Mouse (Mus musculus) intestine, embryonic 15.5 days (tissue): ENCODE results near the gene Slc1a1. TPM values are rescaled to one million over a fixed set of nuclear protein-coding genes. Genes with fewer than 3 reads are reported as not detected.

Experiments
- ATAC-seq: fragments of 200-750 bp; cut with Nextera tagmentation; 2 replicates; pipeline ENCODE4 v1.8.0; 2017; ENCODE audit warnings: moderate TSS enrichment, moderate library complexity
- H3K27ac ChIP-seq: fragments of 300-500 bp; sonication (generic); 2 replicates; pipeline ENCODE4 v1.5.1; 2015; ENCODE audit warnings: mild to moderate bottlenecking, inconsistent platforms
- H3K27me3 ChIP-seq: fragments of 300-500 bp; sonication (generic); replicated peaks from 2 replicates; pipeline ENCODE4 v1.6.1; 2015; ENCODE audit warnings: inconsistent platforms
- H3K36me3 ChIP-seq: fragments of 300-500 bp; sonication (generic); 2 replicates; pipeline ENCODE4 v1.6.1; 2015; ENCODE audit warnings: inconsistent platforms
- H3K4me1 ChIP-seq: fragments of 300-500 bp; sonication (generic); replicated peaks from 2 replicates; pipeline ENCODE4 v1.6.1; 2015; ENCODE audit warnings: inconsistent platforms
- H3K4me2 ChIP-seq: fragments of 300-500 bp; sonication (generic); replicated peaks from 2 replicates; pipeline ENCODE4 v1.6.1; 2015; ENCODE audit warnings: mild to moderate bottlenecking, inconsistent platforms
- H3K4me3 ChIP-seq: fragments of 300-500 bp; sonication (generic); replicated peaks from 2 replicates; pipeline ENCODE4 v1.5.1; 2015; ENCODE audit warnings: inconsistent platforms
- H3K9ac ChIP-seq: fragments of 300-500 bp; sonication (generic); 2 replicates; pipeline ENCODE4 v1.6.1; 2015; ENCODE audit warnings: inconsistent platforms
- H3K9me3 ChIP-seq: fragments of 300-500 bp; sonication (generic); 2 replicates; pipeline ENCODE4 v1.6.1; 2016; ENCODE audit warnings: inconsistent platforms
- WGBS: fragments of 180-500 bp; shearing (Covaris S2); methylation state at CpG from one replicate; pipeline ENCODE4 v1.1.7; 2015; 5-methylcytosine and 5-hydroxymethylcytosine counted together
- polyA plus RNA-seq: library from polyadenylated mRNA; unstranded; fragments of >200 nt; fragmentation: Nextera tagmentation; extraction: Ambion mirVana; gene quantifications from 2 replicates; pipeline ENCODE4 v1.2.1, GENCODE M21; 2015

Gene Slc1a1
- polyA plus RNA-seq, 1 experiment from 2014 or later, result 0.97 TPM

GRCm38 (mm10) chr19:28831324-28831723 is 3.5 kb upstream of the Slc1a1 start:
- H3K4me2 ChIP-seq, result no peak overlapping the region
- ATAC-seq, result no peak
- H3K9me3 ChIP-seq, result no peaks in the 10 kb centered on the region
- H3K27me3 ChIP-seq, result peaks cover 17% of the 10 kb centered on the region
- H3K36me3 ChIP-seq, result no peaks in the 10 kb centered on the region
- 0 out of 2 replicates have a peak, but pooled peaks cover 2% of the 10 kb centered on the region for H3K4me1 ChIP-seq
- no peak overlapping the region for H3K4me3 ChIP-seq
- H3K9ac ChIP-seq, result no peak overlapping the region
- no peak overlapping the region for H3K27ac ChIP-seq

- no peaks in the 10 kb centered on the region for H3K9me3 ChIP-seq
- no peak overlapping the region for H3K9ac ChIP-seq
- 70% methylated on average over 3 of the region's 3 CpGs for WGBS
- no peak for ATAC-seq
- H3K27ac ChIP-seq, result no peak overlapping the region
- no peaks in the 10 kb centered on the region for H3K36me3 ChIP-seq
- no peak overlapping the region for H3K4me3 ChIP-seq
- no peak overlapping the region for H3K4me2 ChIP-seq
- 0 out of 2 replicates have a peak, but pooled peaks cover 2% of the 10 kb centered on the region for H3K4me1 ChIP-seq
- H3K27me3 ChIP-seq, result peaks cover 17% of the 10 kb centered on the region
These were observed 2.2 kb upstream of the Slc1a1 start for GRCm38 (mm10) chr19:28832605-28833004.

GRCm38 (mm10) chr19:28834388-28834787 is 461 bp upstream of the Slc1a1 start:
- Histone ChIP-seq H3K36me3 (no peaks in the 10 kb centered on the region), H3K9ac (no peak overlapping the region), H3K4me1 (no peaks in the 10 kb centered on the region), H3K9me3 (no peaks in the 10 kb centered on the region), H3K27me3 (peaks cover 17% of the 10 kb centered on the region), H3K4me2 (peak overlapping the region; percentile 96), H3K27ac (no peak overlapping the region), H3K4me3 (peak overlapping the region; percentile 51)
- ATAC-seq, result peak; percentile 79
- 12% methylated on average over 10 of the region's 10 CpGs for WGBS

GRCm38 (mm10) chr19:28835500-28835864 is 633 bp downstream of the Slc1a1 start:
- H3K4me2 ChIP-seq, result peak overlapping the region; percentile 96
- no peaks in the 10 kb centered on the region for H3K4me1 ChIP-seq
- no peaks in the 10 kb centered on the region for H3K9me3 ChIP-seq
- 7% methylated on average over 9 of the region's 9 CpGs for WGBS
- no peaks in the 10 kb centered on the region for H3K36me3 ChIP-seq
- H3K27me3 ChIP-seq, result peaks cover 17% of the 10 kb centered on the region
- no peak overlapping the region for H3K27ac ChIP-seq
- H3K4me3 ChIP-seq, result peak overlapping the region; percentile 51
- H3K9ac ChIP-seq, result peak overlapping the region; percentile 28
- ATAC-seq, result no peak

GRCm38 (mm10) chr19:28836116-28836515 is 1.3 kb downstream of the Slc1a1 start:
- WGBS, result 48% methylated on average over 3 of the region's 3 CpGs
- Histone ChIP-seq H3K27me3 (peaks cover 17% of the 10 kb centered on the region), H3K27ac (no peak overlapping the region), H3K4me3 (no peak overlapping the region), H3K4me1 (no peaks in the 10 kb centered on the region), H3K9ac (no peak overlapping the region), H3K9me3 (no peaks in the 10 kb centered on the region), H3K4me2 (no peak overlapping the region), H3K36me3 (no peaks in the 10 kb centered on the region)
- ATAC-seq, result no peak

GRCm38 (mm10) chr19:28836651-28837410 is 2.0 kb downstream of the Slc1a1 start:
- Histone ChIP-seq H3K27me3 (peaks cover 17% of the 10 kb centered on the region), H3K4me1 (no peaks in the 10 kb centered on the region), H3K36me3 (no peaks in the 10 kb centered on the region), H3K9ac (no peak overlapping the region), H3K9me3 (no peaks in the 10 kb centered on the region), H3K4me2 (no peak overlapping the region), H3K27ac (no peak overlapping the region), H3K4me3 (no peak overlapping the region)
- no peak for ATAC-seq
- 68% methylated on average over 11 of the region's 11 CpGs for WGBS

GRCm38 (mm10) chr19:28838796-28839195 is 3.9 kb downstream of the Slc1a1 start:
- ATAC-seq, result no peak
- Histone ChIP-seq H3K4me1 (no peaks in the 10 kb centered on the region), H3K4me3 (no peak overlapping the region), H3K27me3 (peaks cover 17% of the 10 kb centered on the region), H3K4me2 (no peak overlapping the region), H3K27ac (no peak overlapping the region), H3K9ac (no peak overlapping the region), H3K9me3 (no peaks in the 10 kb centered on the region), H3K36me3 (no peaks in the 10 kb centered on the region)
- WGBS, result 73% methylated on average over 2 of the region's 2 CpGs

- Histone ChIP-seq H3K4me2 (no peak overlapping the region), H3K9me3 (no peaks in the 10 kb centered on the region), H3K36me3 (no peaks in the 10 kb centered on the region), H3K27me3 (no peaks in the 10 kb centered on the region), H3K9ac (no peak overlapping the region), H3K4me1 (no peaks in the 10 kb centered on the region), H3K4me3 (no peak overlapping the region), H3K27ac (no peak overlapping the region)
- 54% methylated on average over 8 of the region's 8 CpGs for WGBS
- ATAC-seq, result no peak
These were observed 10.3 kb downstream of the Slc1a1 start for GRCm38 (mm10) chr19:28844946-28845710.

- ATAC-seq, result no peak
- H3K27me3 ChIP-seq, result no peaks in the 10 kb centered on the region
- 70% methylated on average over 3 of the region's 3 CpGs for WGBS
These were observed 15.7 kb downstream of the Slc1a1 start for GRCm38 (mm10) chr19:28850510-28850909.

GRCm38 (mm10) chr19:28852001-28852400 is 17.2 kb downstream of the Slc1a1 start:
- Histone ChIP-seq H3K9me3 (no peaks in the 10 kb centered on the region), H3K4me1 (no peaks in the 10 kb centered on the region), H3K36me3 (no peaks in the 10 kb centered on the region), H3K4me3 (no peak overlapping the region), H3K27ac (no peak overlapping the region), H3K27me3 (no peaks in the 10 kb centered on the region), H3K9ac (no peak overlapping the region), H3K4me2 (no peak overlapping the region)
- WGBS, result 91% methylated on average over 3 of the region's 3 CpGs
- no peak for ATAC-seq

More at GRCm38 (mm10) chr19:28850510-28850909, 15.7 kb downstream of the Slc1a1 start:
- no peaks in the 10 kb centered on the region for H3K36me3 ChIP-seq
- no peak overlapping the region for H3K9ac ChIP-seq
- H3K4me3 ChIP-seq, result no peak overlapping the region
- H3K9me3 ChIP-seq, result no peaks in the 10 kb centered on the region
- H3K4me2 ChIP-seq, result no peak overlapping the region
- H3K4me1 ChIP-seq, result no peaks in the 10 kb centered on the region
- H3K27ac ChIP-seq, result no peak overlapping the region

- no peaks in the 10 kb centered on the region for H3K36me3 ChIP-seq
- no peak overlapping the region for H3K4me2 ChIP-seq
- H3K9ac ChIP-seq, result no peak overlapping the region
- H3K4me1 ChIP-seq, result no peaks in the 10 kb centered on the region
- H3K27ac ChIP-seq, result no peak overlapping the region
- H3K9me3 ChIP-seq, result no peaks in the 10 kb centered on the region
- H3K4me3 ChIP-seq, result no peak overlapping the region
- WGBS, result 72% methylated on average over 1 of the region's 1 CpGs
- no peaks in the 10 kb centered on the region for H3K27me3 ChIP-seq
- ATAC-seq, result no peak
These were observed 20.0 kb downstream of the Slc1a1 start for GRCm38 (mm10) chr19:28854831-28855230.

- Histone ChIP-seq H3K36me3 (no peaks in the 10 kb centered on the region), H3K27ac (no peak overlapping the region), H3K4me2 (no peak overlapping the region), H3K4me1 (no peaks in the 10 kb centered on the region), H3K4me3 (no peak overlapping the region), H3K9me3 (no peaks in the 10 kb centered on the region), H3K27me3 (no peaks in the 10 kb centered on the region), H3K9ac (no peak overlapping the region)
- ATAC-seq, result no peak
- 76% methylated on average over 2 of the region's 2 CpGs for WGBS
These were observed 25.4 kb downstream of the Slc1a1 start for GRCm38 (mm10) chr19:28860246-28860645.
